Mouse (Mus musculus) small intestine, adult 2 months (tissue): ENCODE measurements around the gene Orm3.

Experiments used
- CTCF ChIP-seq: fragments of 200-500 bp; IDR thresholded peaks from 2 replicates; pipeline ENCODE4 v1.5.1; 2012; ENCODE audit warnings: low read depth, mild to moderate bottlenecking, control low read depth, inconsistent platforms, low read length, moderate library complexity, mixed read lengths; ENCODE audit not compliant: insufficient replicate concordance, insufficient read length; ENCODE audit errors: extremely low read depth
- POLR2A ChIP-seq: fragments of 200-500 bp; IDR thresholded peaks from 2 replicates; pipeline ENCODE4 v1.6.1; 2012; ENCODE audit warnings: low read depth, mild to moderate bottlenecking, control low read depth, inconsistent platforms, low read length, moderate library complexity

DNA sequence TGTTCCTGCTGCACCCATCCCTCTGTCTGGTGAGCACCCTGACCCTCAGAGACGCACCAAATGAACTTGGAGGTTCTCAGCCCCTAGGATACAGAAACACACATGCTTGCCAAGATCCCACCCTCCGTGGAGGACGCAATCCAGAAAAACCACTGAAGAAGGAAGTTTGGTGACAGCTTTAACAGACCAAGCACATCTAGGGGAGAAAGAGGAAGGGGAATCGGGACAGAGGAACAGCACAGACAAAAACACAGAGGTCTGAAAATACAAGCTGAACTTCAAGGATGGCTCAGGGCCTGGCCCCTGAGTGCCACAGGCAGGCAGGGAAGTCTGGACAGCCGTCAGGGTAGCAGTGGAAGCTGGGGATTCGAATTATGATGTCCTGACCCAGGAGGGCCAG is 45.7 kb downstream of the Orm3 start:
- no peak for TF ChIP-seq POLR2A
- no peak for TF ChIP-seq CTCF
